Comparison of ENCODE assay signal across 10 mouse cellular contexts in the genomic region with DNA sequence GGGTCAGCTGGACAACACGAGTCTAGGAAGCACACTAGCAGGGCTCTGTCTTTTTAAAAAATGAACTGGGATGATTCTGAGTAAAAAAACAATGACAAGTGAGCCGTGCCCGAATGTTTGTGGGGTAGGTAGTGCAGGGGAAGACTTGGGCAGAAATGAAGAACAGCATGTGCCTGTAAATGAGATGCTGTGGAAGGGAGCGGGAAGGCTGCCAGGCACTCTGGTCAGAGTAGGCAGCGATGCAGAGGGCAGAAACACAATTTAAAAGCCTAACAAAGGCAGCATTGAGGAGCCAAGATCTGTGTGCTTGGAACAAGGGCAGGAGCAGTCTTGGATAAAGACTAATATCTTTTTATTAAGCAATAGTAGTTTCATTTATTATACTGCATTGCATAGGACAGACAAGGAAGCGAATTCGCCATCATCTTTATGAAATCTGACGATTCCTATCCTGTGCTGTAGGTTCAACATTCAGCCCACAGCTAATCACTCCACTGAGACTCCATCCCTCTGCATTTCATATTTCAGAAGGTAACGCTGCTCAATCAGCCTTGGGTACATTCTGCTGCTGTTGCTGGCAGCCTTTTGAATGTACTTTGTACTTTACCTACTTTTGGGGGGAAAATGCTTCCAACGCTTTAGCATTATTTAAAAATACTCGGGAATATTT.
DNase-seq lines count a peak whose midpoint lies in the region; ATAC-seq lines count a peak whose summit lies in the region.
"Had no signal": no experiment of that assay in that cellular context is flagged by ENCODE, and none has a peak within 500 bp of the region (broad histone marks: within the 10 kb centered on the region; RNA-seq: fewer than 3 reads in every experiment).

No protein-coding gene starts in this region.

- H3K9ac ChIP-seq in intestine, embryonic 16.5 days (ENCODE audit: low read depth, low read length) = no peak overlapping the region
- H3K9ac ChIP-seq: embryonic facial prominence, embryonic 12.5 days had no signal

- no peaks in the 10 kb centered on the region for H3K27me3 ChIP-seq in intestine, embryonic 16.5 days (replicated peaks; ENCODE audit: control insufficient read depth, insufficient read depth, low read length)
- H3K27me3 ChIP-seq: embryonic facial prominence, embryonic 12.5 days had no signal

- H3K4me1 ChIP-seq in intestine, embryonic 16.5 days (ENCODE audit: control insufficient read depth, insufficient read depth, low read length) = no peaks in the 10 kb centered on the region
- H3K4me1 ChIP-seq: embryonic facial prominence, embryonic 12.5 days had no signal

- H3K9me3 ChIP-seq in intestine, embryonic 16.5 days (ENCODE audit: control insufficient read depth, low read length) = no peaks in the 10 kb centered on the region
- H3K9me3 ChIP-seq: embryonic facial prominence, embryonic 12.5 days had no signal

- no peak overlapping the region for H3K4me2 ChIP-seq in intestine, embryonic 16.5 days (ENCODE audit: low read depth, low read length)
- H3K4me2 ChIP-seq: embryonic facial prominence, embryonic 12.5 days had no signal

- no peak overlapping the region for H3K27ac ChIP-seq in intestine, embryonic 16.5 days (ENCODE audit: low read length)
- H3K27ac ChIP-seq: embryonic facial prominence, embryonic 12.5 days had no signal

- H3K4me3 ChIP-seq in intestine, embryonic 16.5 days (ENCODE audit: low read length) = no peak overlapping the region
- H3K4me3 ChIP-seq: embryonic facial prominence, embryonic 12.5 days had no signal

- intact Hi-C loops in left cerebral cortex, postnatal 10 days (cut with DNase I) = no loop called here

- ATAC-seq in intestine, embryonic 16.5 days = no peak

- DNase-seq in ovary, postnatal 36 days (ENCODE audit: low spot score) = peak; percentile 3
- DNase-seq in ovary, adult 18-20 months (ENCODE audit: low spot score) = no peak
- DNase-seq in frontal cortex, postnatal 25 days (ENCODE audit: low spot score in 2 of 2) = peak; percentile 59 to 70
- DNase-seq in left cerebral cortex, postnatal 10 days (ENCODE audit: extremely low spot score in 1 of 2, low spot score in 2 of 2) = peak; percentile 49 to 67
- no peak for DNase-seq in adipocyte (ENCODE audit: low spot score)
- DNase-seq in heart, adult 18-20 months = no peak
- DNase-seq in ovary, postnatal 14 days (ENCODE audit: low spot score) = no peak
- DNase-seq: adrenal gland, postnatal 10 days had no signal

- 80% methylated on average over 11 of the region's 11 CpGs for WGBS in intestine, embryonic 16.5 days

- H3K36me3 ChIP-seq in intestine, embryonic 16.5 days (ENCODE audit: control insufficient read depth, insufficient read depth, low read length) = no peaks in the 10 kb centered on the region
- H3K36me3 ChIP-seq: embryonic facial prominence, embryonic 12.5 days had no signal

Comparison
In these comparisons a context has a peak if more than half of its experiments do, and no peak if none do; other contexts are left out.
1. DNase-seq: peak in ovary, postnatal 36 days (single experiment), frontal cortex, postnatal 25 days (2 of 2) and left cerebral cortex, postnatal 10 days (2 of 2); none in ovary, adult 18-20 months (single experiment), adipocyte (single experiment), heart, adult 18-20 months (0 of 2) and ovary, postnatal 14 days (single experiment).